Mouse (Mus musculus): ENCODE results near the gene Rbm44.

The Rbm44 gene

DNA sequence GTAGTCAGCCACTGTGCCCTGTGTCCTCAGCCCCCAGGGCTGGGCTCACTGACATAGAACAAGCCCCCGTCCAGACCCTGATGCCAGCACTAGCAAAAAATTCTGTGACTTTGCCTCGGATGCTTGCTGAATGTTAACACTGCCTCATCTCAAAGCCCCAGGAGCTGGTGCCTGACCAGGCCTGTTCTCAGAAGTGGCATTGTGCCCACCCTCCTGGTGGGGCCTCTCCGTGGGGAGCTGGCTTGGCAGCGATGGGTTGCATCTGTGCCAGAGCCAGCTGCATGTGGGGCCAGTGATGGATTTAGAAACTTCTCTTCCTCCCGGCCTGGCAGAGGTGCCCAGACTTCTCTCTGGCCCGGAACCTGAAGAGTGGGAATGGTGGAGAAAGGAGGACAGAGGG, 64.9 kb downstream of the Rbm44 start:
- DNase-seq (ENCODE audit: low spot score): peak; percentile 37

DNA sequence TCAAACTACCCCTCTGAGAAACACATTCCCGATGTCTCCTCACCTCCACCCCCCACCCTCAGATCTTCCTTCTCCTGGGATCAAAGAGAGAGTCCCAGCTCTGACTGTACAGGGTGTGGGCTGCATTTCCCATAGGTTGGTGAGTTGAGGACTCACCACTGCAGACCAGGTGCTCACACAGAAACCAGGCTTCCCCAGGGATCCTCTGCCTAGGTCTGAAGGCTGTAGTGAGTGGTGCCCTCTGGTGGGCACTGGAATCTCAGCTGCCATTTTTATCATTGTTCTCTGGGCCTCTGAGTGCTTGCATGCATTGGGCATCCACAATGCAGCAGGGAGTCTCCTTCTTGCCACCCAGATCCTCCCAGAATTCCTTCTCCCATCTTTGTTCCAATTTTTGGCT, 66.2 kb downstream of the Rbm44 start:
- DNase-seq (ENCODE audit: low spot score): no peak

DNA sequence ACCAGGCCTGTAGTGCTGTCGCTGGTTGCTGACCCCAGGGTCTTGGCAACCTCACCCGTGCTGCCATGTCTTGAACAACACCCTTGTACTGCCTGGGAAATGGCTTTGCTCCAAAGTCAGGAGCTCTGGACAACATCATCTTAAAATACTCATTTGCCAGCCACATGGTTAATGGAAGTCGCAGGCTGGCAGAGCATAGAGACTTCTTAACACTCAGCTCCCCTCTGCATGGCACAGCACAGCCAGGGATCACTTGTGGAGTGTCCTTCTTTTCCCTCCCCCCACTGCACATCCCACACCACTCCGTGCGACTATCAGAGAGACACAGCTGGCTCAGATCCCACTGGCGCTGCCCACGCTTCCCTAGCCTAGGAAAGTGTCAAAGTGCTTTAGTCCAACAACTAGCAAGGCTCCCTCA, 66.7 kb downstream of the Rbm44 start:
- peak; percentile 74 for DNase-seq (ENCODE audit: low spot score)

DNA sequence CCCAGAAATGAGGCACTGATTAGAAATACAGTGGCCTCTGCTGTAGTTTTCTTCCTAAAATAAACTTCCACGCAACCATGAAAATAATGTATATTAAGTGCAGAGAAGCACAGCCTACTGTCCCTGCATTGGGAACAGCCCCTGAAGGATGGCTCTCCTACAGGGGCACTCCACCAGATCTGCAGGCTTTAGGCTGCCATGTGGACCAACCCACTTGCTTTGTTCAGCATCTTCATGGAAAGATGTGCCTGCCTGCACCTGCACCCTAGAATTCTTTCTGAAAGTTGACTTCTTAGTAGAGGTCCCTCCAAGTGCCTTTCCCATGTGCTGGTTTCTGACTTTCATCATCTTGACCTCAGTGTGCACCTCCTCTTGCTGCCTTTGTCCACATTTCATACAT, 70.4 kb downstream of the Rbm44 start:
- DNase-seq (ENCODE audit: low spot score): no peak

DNA sequence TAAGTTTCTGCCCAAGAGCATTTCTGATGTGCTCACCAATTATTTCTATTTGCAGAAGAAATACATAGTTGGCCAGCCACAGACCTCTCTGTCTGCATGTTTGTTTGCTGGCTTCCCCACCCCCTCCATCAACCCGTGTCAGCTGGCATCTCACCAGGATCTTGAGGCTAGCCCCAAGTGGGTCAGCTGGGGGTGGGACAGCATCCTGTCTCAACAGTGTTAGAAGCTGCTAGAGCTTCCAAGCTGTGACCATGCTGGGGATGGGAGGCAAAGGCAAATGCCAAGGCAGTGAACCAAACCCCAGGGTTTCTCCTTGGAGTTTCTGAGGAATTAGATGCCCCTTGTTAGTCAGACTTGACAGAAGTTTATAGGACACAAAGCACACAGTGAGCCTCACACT, 71.1 kb downstream of the Rbm44 start:
- peak; percentile 76 for DNase-seq (ENCODE audit: low spot score)

DNA sequence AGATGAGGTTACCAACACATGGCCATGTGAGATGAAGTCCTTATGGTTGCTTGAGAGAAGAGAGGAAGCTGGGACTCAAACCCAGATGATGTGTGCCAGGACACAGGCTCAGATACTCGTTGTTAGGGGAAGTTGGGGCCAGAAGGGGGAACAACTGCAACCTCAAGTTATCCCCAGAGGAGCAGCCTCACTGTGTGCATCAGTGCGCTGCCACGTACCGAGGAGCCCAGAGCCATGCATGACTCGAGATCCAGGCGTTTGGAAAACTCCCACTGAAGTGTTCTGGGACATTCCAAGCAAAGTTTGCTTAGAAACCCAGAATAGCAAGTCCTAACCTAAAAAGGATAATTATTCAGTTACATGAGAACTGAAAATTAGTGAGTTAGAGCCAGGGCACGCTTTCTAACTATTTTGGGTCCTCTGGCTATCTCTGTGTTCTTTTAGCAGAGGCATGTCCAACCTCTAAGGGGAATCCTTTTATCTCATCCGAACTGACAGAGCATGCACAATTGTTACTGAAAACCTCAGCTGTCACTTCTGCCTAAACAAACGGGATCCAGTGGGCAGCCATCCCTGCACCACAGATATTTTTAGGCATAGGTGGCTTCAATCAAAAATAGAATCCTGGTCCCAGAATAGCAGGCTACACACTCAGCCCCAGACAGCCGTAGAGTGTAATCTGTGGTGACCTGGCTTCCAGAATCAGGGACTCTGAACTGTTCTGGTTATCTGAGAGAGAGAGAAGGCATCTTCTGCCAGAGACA, 71.8 kb downstream of the Rbm44 start:
- DNase-seq (ENCODE audit: low spot score): peak; percentile 29

DNA sequence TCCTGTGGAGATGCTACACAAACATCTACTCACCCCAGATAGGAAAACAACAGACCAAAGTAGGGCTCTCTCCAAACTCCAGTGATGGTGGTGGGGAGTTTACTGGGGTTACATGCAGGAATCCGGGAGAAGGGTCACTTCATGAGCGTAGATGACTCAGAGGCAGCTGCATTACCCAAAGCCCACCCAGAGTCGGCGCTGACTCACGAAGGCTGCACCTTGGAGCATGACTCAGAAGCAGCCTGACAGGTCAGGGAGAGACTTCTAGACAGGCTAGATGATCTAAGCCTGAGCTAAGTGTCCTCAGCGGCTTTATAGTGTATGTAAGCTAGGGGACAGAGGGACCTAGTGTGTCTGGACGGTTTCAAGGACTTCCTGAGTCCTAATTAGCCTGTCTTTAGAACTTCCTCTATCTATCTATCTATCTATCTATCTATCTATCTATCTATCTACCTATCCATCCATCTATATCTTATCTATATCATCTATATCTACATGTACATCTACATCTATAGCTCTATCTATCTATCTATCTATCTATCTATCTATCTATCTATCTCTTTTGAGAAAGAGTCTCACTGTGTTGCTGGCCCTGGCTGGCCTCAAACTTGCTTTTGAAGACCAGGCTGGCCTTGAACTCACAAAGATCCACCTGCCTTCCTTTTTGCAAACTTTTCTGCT, 74.9 kb downstream of the Rbm44 start:
- no peak for DNase-seq (ENCODE audit: low spot score)

DNA sequence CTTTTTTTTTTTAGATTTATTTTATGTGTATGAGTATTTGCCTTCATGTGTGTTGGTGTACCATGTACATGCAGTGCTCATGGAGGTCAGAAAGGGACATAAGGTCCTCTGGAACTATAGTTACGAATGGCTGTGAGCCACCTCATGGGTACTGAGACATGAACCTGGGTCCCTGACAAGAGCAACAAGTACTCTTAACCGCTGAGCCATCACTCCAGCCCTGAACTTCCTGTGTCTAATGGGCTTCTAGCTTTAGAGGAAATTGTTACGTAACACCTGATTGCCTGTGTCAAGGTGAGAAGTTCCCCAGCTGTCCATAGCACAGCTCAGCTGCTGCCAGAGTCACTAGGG, 75.4 kb downstream of the Rbm44 start:
- no peak for DNase-seq (ENCODE audit: low spot score)

Measured in testis, postnatal 14 days (tissue).